Mouse (Mus musculus) adrenal gland, postnatal 14 days (tissue): ENCODE measurements around the gene Vmn1r173. TPM values are rescaled to one million over a fixed set of nuclear protein-coding genes. Genes with fewer than 3 reads are reported as not detected.
"Not testable (repeated sequence)": the region's sequence is repeated elsewhere in the genome, so short reads cannot be mapped to it uniquely, and the experiment has no call there.

Source experiments
- DNase-seq: peaks from one replicate; pipeline ENCODE4 v3.0.0; 2021; ENCODE audit warnings: mixed read lengths
- long read RNA-seq, 2 experiments: library from polyadenylated mRNA; stranded (forward); transcript quantifications; one replicate each; pipeline ENCODE4 v2.0.0; 2021
- total RNA-seq: library from RNA; stranded (reverse); gene quantifications from 2 replicates; pipeline ENCODE4 v1.2.3, GENCODE M21; 2021

The Vmn1r173 gene
- not detected in 2 replicates for total RNA-seq
- long read RNA-seq, experiment 1: 0 reads
- long read RNA-seq, experiment 2: 0 reads

GRCm38 (mm10) chr7:23700403-23700802, at the start of gene Vmn1r173:
Gene Vmn1r173 (plus strand): TSS chr7:23700703.
- not testable (repeated sequence) for DNase-seq

DNA sequence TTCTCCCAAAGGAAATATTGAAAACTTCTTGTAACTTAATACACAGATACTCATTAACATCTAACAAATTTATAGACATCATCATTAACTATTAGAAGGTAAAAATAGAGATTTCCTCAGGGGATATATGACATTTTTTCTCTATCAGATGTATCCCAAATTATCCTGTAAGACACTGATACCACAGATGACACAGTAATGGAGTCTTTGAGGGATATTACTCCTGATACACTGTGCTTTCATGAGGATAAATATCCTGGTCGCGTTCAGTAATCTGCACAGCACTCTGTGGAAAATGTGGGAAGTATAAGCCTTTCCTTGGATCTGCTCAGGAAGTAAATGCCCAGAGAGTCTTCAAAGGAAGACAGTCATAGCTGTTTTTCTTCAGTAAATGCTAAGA, 42.5 kb upstream of the Vmn1r173 start, which contains the start of gene Vmn1r172:
Vmn1r172 (plus strand) TSS at position 301 of the 400 bp plus-strand sequence.
- no peak for DNase-seq

DNA sequence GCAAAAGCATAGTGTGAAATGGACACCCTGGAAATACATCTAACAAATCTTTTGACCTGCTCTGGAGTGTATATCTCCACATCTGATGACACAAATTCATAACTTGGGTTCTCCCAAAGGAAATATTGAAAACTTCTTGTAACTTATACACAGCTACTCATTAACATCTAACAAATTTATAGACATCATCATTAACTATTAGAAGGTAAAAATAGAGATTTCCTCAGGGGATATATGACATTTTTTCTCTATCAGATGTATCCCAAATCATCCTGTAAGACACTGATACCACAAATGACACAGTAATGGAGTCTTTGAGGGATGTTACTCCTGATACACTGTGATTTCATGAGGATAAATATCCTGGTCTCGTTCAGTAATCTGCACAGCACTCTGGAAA, 51.5 kb downstream of the Vmn1r173 start, which contains the start of gene Vmn1r174:
Vmn1r174 (plus strand) TSS at position 301 of the 400 bp plus-strand sequence.
- DNase-seq: not testable (repeated sequence)

Other genes starting within 250 kb of the Vmn1r173 start
- not detected in 2 replicates for gene Vmn1r167, start 193.5 kb upstream of the Vmn1r173 start, total RNA-seq
- not detected in 2 replicates for gene Vmn1r168, start 161.0 kb upstream of the Vmn1r173 start, total RNA-seq
- not detected in 2 replicates for gene Vmn1r169, start 125.2 kb upstream of the Vmn1r173 start, total RNA-seq
- gene Vmn1r170, start 94.5 kb upstream of the Vmn1r173 start, total RNA-seq: not detected in 2 replicates
- gene Vmn1r171, start 70.0 kb upstream of the Vmn1r173 start, total RNA-seq: not detected in 2 replicates
- not detected in 2 replicates for gene Vmn1r172, start 42.4 kb upstream of the Vmn1r173 start, total RNA-seq
- gene Vmn1r174, start 51.6 kb downstream of the Vmn1r173 start, total RNA-seq: not detected in 2 replicates
- not detected in 2 replicates for gene Vmn1r175, start 109.9 kb downstream of the Vmn1r173 start, total RNA-seq
- gene Vmn1r176, start 136.7 kb downstream of the Vmn1r173 start, total RNA-seq: not detected in 2 replicates
- not detected in 2 replicates for gene Vmn1r177, start 165.7 kb downstream of the Vmn1r173 start, total RNA-seq
- gene Vmn1r178, start 191.3 kb downstream of the Vmn1r173 start, total RNA-seq: not detected in 2 replicates
- not detected in 2 replicates for gene Vmn1r179, start 226.3 kb downstream of the Vmn1r173 start, total RNA-seq
- gene Vmn1r180, start 249.9 kb downstream of the Vmn1r173 start, total RNA-seq: not detected in 2 replicates